Mouse (Mus musculus): ENCODE results near the gene B3gntl1. TPM values are rescaled to one million over a fixed set of nuclear protein-coding genes. Genes with fewer than 3 reads are reported as not detected.

Gene B3gntl1
- 1 to 10 TPM; 2.3 to 2.9 TPM for total RNA-seq (2021)
- long read RNA-seq, experiment 1, transcript B3gntl1-202 (13 exons, 2,864 nt), result major isoform, 5 of 6 reads
- long read RNA-seq, experiment 1, partial matches to known transcripts, result 0 of 6 reads
- long read RNA-seq, experiment 1, other reads (novel, unspliced or antisense), result 1 of 6 reads
- long read RNA-seq, experiment 2, partial matches to known transcripts, result 0 of 1 reads
- long read RNA-seq, experiment 2, other reads (novel, unspliced or antisense), result 0 of 1 reads

GRCm38 (mm10) chr11:121672990-121673572 is at the start of gene B3gntl1:
TSS of gene B3gntl1 (minus strand) at chr11:121673153.
- DNase-seq (ENCODE audit: low spot score), result peak; percentile 100

- DNase-seq (ENCODE audit: low spot score), result no peak
Observed at GRCm38 (mm10) chr11:121722434-121722833, 49.5 kb upstream of the B3gntl1 start.

- DNase-seq (ENCODE audit: low spot score), result no peak
Observed at GRCm38 (mm10) chr11:121720752-121721151, 47.8 kb upstream of the B3gntl1 start.

- DNase-seq (ENCODE audit: low spot score), result no peak
Observed at GRCm38 (mm10) chr11:121717724-121718123, 44.8 kb upstream of the B3gntl1 start.

- no peak for DNase-seq (ENCODE audit: low spot score)
Observed at GRCm38 (mm10) chr11:121714745-121715485, 42.0 kb upstream of the B3gntl1 start.

GRCm38 (mm10) chr11:121713569-121713968 is 40.6 kb upstream of the B3gntl1 start:
- DNase-seq (ENCODE audit: low spot score), result no peak

- no peak for DNase-seq (ENCODE audit: low spot score)
Observed at GRCm38 (mm10) chr11:121712987-121713386, 40.0 kb upstream of the B3gntl1 start.

- no peak for DNase-seq (ENCODE audit: low spot score)
Observed at GRCm38 (mm10) chr11:121710245-121710644, 37.3 kb upstream of the B3gntl1 start.

GRCm38 (mm10) chr11:121709278-121709677 is 36.3 kb upstream of the B3gntl1 start:
- DNase-seq (ENCODE audit: low spot score), result no peak

- no peak for DNase-seq (ENCODE audit: low spot score)
Observed at GRCm38 (mm10) chr11:121706521-121707005, 33.6 kb upstream of the B3gntl1 start.

GRCm38 (mm10) chr11:121703619-121704215 is 30.8 kb upstream of the B3gntl1 start:
- DNase-seq (ENCODE audit: low spot score), result no peak

GRCm38 (mm10) chr11:121702895-121703618 is 30.1 kb upstream of the B3gntl1 start:
- DNase-seq (ENCODE audit: low spot score), result peak; percentile 60

- peak; percentile 95 for DNase-seq (ENCODE audit: low spot score)
Observed at GRCm38 (mm10) chr11:121702111-121702894, 29.4 kb upstream of the B3gntl1 start.

GRCm38 (mm10) chr11:121701244-121701643 is 28.3 kb upstream of the B3gntl1 start, which contains the start of gene Metrnl:
TSS of gene Metrnl (plus strand) at chr11:121701544.
- DNase-seq (ENCODE audit: low spot score), result no peak

- DNase-seq (ENCODE audit: low spot score), result no peak
Observed at GRCm38 (mm10) chr11:121698381-121698955, 25.5 kb upstream of the B3gntl1 start.

- DNase-seq (ENCODE audit: low spot score), result no peak
Observed at GRCm38 (mm10) chr11:121697271-121697670, 24.3 kb upstream of the B3gntl1 start.

GRCm38 (mm10) chr11:121695304-121696064 is 22.5 kb upstream of the B3gntl1 start:
- DNase-seq (ENCODE audit: low spot score), result no peak

- no peak for DNase-seq (ENCODE audit: low spot score)
Observed at GRCm38 (mm10) chr11:121688024-121688423, 15.1 kb upstream of the B3gntl1 start.

- DNase-seq (ENCODE audit: low spot score), result no peak
Observed at GRCm38 (mm10) chr11:121686674-121687073, 13.7 kb upstream of the B3gntl1 start.

Measured in gastrocnemius, adult 18-20 months (tissue).